Mouse (Mus musculus) spleen, postnatal 36 days (tissue): ENCODE data around the gene Cyp3a11.
"Not testable (repeated sequence)": the region's sequence is repeated elsewhere in the genome, so short reads cannot be mapped to it uniquely, and the experiment has no call there.

ENCODE experiments used
- DNase-seq, 2 experiments: peaks; one replicate each; pipeline ENCODE4 v3.0.0; 2022; ENCODE audit warnings: low spot score in 2 of 2, mixed read lengths in 1 of 2

The Cyp3a11 gene

GRCm38 (mm10) chr5:145879688-145880087 lies at the start of gene Cyp3a11:
TSS of gene Cyp3a11 (minus strand) at chr5:145879964.
- no peak for DNase-seq

DNA sequence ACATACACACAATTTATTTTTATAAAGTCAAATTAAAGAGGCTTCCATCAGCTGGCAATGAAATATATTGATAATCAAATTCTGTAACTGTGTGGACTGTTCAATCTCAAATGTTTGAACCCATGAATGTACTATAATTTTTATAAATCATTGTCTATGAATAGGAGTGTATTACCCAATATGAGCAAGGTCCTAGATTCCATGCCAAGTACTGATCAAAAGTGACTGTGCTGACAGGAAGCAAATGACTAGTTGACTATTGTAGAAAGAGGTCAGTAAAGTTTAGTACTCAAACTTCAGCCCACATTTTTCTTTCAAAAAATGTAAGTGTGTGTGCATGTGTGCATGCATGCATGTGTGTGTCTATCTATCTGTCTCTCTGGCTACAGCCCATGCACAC lies 33.1 kb upstream of the Cyp3a11 start:
- no peak for DNase-seq

DNA sequence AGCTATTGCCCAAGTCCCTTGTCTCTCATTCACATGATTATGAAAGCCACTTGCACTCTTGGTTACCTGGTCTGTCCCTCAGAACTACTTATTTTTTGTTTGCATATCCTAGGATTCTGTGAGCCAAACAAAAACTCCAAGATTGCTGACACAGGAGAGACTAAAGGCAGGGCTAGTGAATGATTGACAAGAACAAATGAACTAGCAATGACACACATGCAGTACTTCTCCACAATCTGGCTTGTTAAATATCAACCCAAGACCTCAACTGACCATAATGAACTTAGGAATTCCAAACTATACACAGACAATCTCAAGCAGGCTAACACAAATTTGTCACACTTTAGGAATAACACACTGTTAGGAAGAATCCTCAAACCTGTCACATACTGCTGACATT lies 32.0 kb upstream of the Cyp3a11 start:
- DNase-seq = no peak

DNA sequence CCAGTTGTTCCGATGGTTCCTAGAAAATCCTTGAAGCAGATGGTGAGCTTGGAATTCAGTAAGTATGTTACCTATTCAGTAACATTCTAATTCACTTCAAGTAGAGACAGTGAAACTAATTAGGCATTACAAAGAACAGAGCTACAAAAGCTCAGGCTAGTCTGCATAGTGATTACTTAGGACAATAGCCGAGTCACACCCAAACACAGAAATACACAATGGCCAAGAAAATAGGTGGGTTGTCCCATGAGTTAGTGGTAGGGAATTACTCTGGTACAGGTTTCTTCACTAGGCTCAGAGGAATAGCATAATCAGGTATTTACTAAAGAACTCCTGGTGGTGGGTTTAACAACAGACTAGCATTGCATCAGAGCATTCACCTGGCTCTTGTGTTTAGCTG lies 27.2 kb upstream of the Cyp3a11 start:
- not testable (repeated sequence) for DNase-seq

GRCm38 (mm10) chr5:145904535-145904934 lies 24.8 kb upstream of the Cyp3a11 start:
- no peak for DNase-seq

GRCm38 (mm10) chr5:145903349-145903748 lies 23.6 kb upstream of the Cyp3a11 start:
- DNase-seq = no peak

DNA sequence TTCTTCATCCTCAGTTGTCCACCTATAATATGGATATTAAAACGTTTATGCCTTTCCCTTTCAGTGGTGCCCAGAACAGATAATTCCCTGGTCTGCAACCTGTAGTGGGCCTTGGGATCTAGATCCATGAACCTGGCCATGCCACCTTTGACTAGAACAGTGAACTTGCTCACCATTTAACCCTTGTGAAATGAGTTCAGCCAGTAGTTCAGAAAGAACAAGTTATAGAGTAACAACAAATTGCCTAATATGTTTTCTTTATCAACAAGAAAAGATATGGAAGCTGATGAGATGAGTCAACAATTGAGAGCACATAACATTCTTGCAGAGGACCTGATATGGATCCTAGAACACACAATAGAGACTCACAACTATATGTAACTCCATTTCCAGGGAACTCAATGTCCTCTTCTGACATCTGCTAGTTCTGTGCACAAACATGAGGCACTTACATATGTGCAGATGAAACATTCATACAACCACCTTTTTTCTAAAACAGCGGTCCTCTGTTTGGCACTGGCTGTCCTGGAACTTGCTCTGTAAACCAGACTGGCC lies 20.7 kb upstream of the Cyp3a11 start:
- no peak for DNase-seq

DNA sequence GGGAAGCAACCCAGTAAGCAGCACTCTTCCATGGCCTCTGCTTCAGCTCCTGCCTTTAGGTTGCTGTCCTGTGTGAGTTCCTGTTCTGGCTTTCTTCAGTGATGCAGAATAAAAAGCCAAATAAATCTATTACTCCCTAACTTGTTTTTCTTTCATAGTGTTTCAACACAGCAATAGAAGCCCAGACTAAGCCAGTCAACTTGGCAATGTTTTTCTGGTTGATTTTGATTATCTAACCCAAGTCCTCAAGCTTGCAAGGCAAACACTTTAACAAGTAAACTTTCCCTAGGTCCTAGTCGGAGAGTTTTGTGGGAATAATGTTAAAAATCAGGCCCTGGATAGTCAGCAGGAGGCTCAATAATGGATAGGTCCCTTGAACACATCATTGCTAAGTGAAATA lies 17.5 kb upstream of the Cyp3a11 start:
- no peak for DNase-seq

- no peak for DNase-seq
Observed at GRCm38 (mm10) chr5:145881207-145881606, 1.4 kb upstream of the Cyp3a11 start.

DNA sequence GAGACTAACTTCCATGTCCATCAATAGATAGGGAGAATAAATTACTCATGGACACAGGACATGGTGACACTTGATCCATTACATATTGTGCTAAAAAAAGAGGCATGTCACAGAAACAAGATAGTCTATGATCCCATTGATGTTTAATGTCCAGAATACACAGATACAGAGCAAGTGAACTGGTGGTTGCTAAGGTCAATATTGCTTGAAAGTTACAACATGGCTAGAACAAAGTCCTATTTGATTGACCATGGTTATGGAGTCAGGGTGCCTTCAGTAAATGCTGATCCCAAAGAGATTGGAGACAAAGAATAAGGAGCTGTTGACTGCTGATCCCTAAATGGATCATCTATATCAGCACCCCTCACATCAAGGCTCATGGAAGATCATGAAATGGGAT lies 12.3 kb downstream of the Cyp3a11 start:
- not testable (repeated sequence) for DNase-seq

GRCm38 (mm10) chr5:145805796-145806195 lies 74.0 kb downstream of the Cyp3a11 start, which contains the start of gene Cyp3a44:
TSS of gene Cyp3a44 (minus strand) at chr5:145805874.
- not testable (repeated sequence) for DNase-seq
